Mouse (Mus musculus) embryonic stem cell, embryonic (primary cell): ENCODE results near the gene Cpne5.

Experiments used
- CTCF ChIA-PET, 4 experiments: fragments of 300-600 bp in 2 of 4; fragments of 350-600 bp in 2 of 4; sonication (Branson Sonifier 250); formaldehyde crosslinking; loops; one replicate each; lab custom pipeline; 2022; ENCODE audit warnings: inconsistent platforms in 2 of 4; lab: Charles Lee
- POLR2A ChIA-PET, 4 experiments: fragments of 300-600 bp in 2 of 4; fragments of 350-600 bp in 2 of 4; sonication (Branson Sonifier 250); formaldehyde crosslinking; loops; one replicate each; lab custom pipeline; 2022; ENCODE audit warnings: antibody characterized with exemption in 4 of 4, inconsistent platforms in 1 of 4; lab: Charles Lee

Gene Cpne5

GRCm38 (mm10) chr17:29246602-29247001 is 8.6 kb upstream of the Cpne5 start:
- CTCF ChIA-PET = interaction anchor here (0.6 to 4.4 kb wide), 77 partner anchors 8 to 370 kb away, joined by 3 to 33 read pairs (median 4); partner anchors contain the start of genes BC004004 (in 3 of the 4), Cpne5 (in 2 of the 4), Cdkn1a (in 1 of the 4) and Fgd2 (in 1 of the 4)

GRCm38 (mm10) chr17:29245725-29246124 is 7.8 kb upstream of the Cpne5 start:
- POLR2A ChIA-PET = interaction anchor here (0.6 to 5.5 kb wide), 51 partner anchors 9 to 304 kb away, joined by 3 to 24 read pairs (median 4); partner anchors contain the start of gene Srsf3 (in 1 of the 4)
- CTCF ChIA-PET = interaction anchor here (0.7 to 4.4 kb wide), 46 partner anchors 8 to 266 kb away, joined by 3 to 33 read pairs (median 6); partner anchors contain the start of genes BC004004 (in 4 of the 4), Cpne5 (in 1 of the 4) and Fgd2 (in 1 of the 4)

More at GRCm38 (mm10) chr17:29246602-29247001, 8.6 kb upstream of the Cpne5 start:
- POLR2A ChIA-PET = interaction anchor here (0.5 to 5.5 kb wide), 61 partner anchors 8 to 305 kb away, joined by 3 to 24 read pairs (median 4); no protein-coding TSS in a partner anchor

GRCm38 (mm10) chr17:29244912-29245311 is 6.9 kb upstream of the Cpne5 start:
- ChIA-PET POLR2A (interaction anchor here (0.5 to 5.5 kb wide), 41 partner anchors 8 to 303 kb away, joined by 3 to 24 read pairs (median 4); partner anchors contain the start of gene Srsf3 (in 1 of the 4)), CTCF (interaction anchor here (0.5 to 4.4 kb wide), 23 partner anchors 11 to 435 kb away, joined by 3 to 33 read pairs (median 5); partner anchors contain the start of gene BC004004 (in 3 of the 4))

- CTCF ChIA-PET = interaction anchor here in 3 of 4 experiments (0.5 to 2.1 kb wide), 11 partner anchors 8 to 209 kb away, joined by 3 to 7 read pairs (median 4); partner anchors contain the start of gene BC004004 (in 1 of the 3)
- POLR2A ChIA-PET = interaction anchor here in 2 of 4 experiments (0.8 to 1.7 kb wide), 6 partner anchors 11 to 172 kb away, joined by 3 to 6 read pairs (median 4); no protein-coding TSS in a partner anchor
Measured at GRCm38 (mm10) chr17:29238421-29238945, 516 bp upstream of the Cpne5 start.

- ChIA-PET POLR2A (interaction anchor here in 2 of 4 experiments (0.8 to 0.9 kb wide), 2 partner anchors 25 to 192 kb away, joined by 3 read pairs; no protein-coding TSS in a partner anchor), CTCF (interaction anchor here in 3 of 4 experiments (1.0 to 2.0 kb wide), 3 partner anchors 9 to 134 kb away, joined by 3 to 6 read pairs (median 5); no protein-coding TSS in a partner anchor)
Measured at GRCm38 (mm10) chr17:29237267-29237771, 648 bp downstream of the Cpne5 start.

GRCm38 (mm10) chr17:29236111-29236510 is 1.9 kb downstream of the Cpne5 start:
- POLR2A ChIA-PET = interaction anchor here in 1 of 4 experiments (0.8 kb wide), 1 partner anchor 9 kb away, joined by 3 read pairs; no protein-coding TSS in a partner anchor
- CTCF ChIA-PET = interaction anchor here in 1 of 4 experiments (2.0 kb wide), 1 partner anchor 10 kb away, joined by 5 read pairs; no protein-coding TSS in a partner anchor

GRCm38 (mm10) chr17:29231109-29231508 is 6.9 kb downstream of the Cpne5 start:
- POLR2A ChIA-PET = interaction anchor here in 2 of 4 experiments (0.8 to 1.1 kb wide), 6 partner anchors 10 to 180 kb away, joined by 3 to 4 read pairs (median 3); no protein-coding TSS in a partner anchor
- CTCF ChIA-PET = interaction anchor here in 2 of 4 experiments (0.8 to 1.2 kb wide), 3 partner anchors 31 to 140 kb away, joined by 3 read pairs; no protein-coding TSS in a partner anchor

- CTCF ChIA-PET = interaction anchor here in 1 of 4 experiments (1.4 kb wide), 1 partner anchor 49 kb away, joined by 4 read pairs; no protein-coding TSS in a partner anchor
Measured at GRCm38 (mm10) chr17:29220631-29221030, 17.3 kb downstream of the Cpne5 start.

GRCm38 (mm10) chr17:29218017-29218416 is 19.9 kb downstream of the Cpne5 start:
- ChIA-PET CTCF (interaction anchor here in 3 of 4 experiments (0.6 to 1.0 kb wide), 4 partner anchors 29 to 689 kb away, joined by 3 to 4 read pairs (median 3); no protein-coding TSS in a partner anchor), POLR2A (interaction anchor here (0.8 to 2.3 kb wide), 16 partner anchors 9 to 281 kb away, joined by 3 to 6 read pairs (median 4); partner anchors contain the start of gene Srsf3 (in 1 of the 4))

More at GRCm38 (mm10) chr17:29220631-29221030, 17.3 kb downstream of the Cpne5 start:
- POLR2A ChIA-PET = interaction anchor here in 2 of 4 experiments (0.7 to 1.5 kb wide), 6 partner anchors 10 to 76 kb away, joined by 3 to 4 read pairs (median 3); no protein-coding TSS in a partner anchor

- CTCF ChIA-PET = interaction anchor here (0.5 to 2.0 kb wide), 7 partner anchors 22 to 206 kb away, joined by 3 to 17 read pairs (median 3); partner anchors contain the start of gene Cpne5 (in 1 of the 4)
- POLR2A ChIA-PET = interaction anchor here in 2 of 4 experiments (0.6 to 2.3 kb wide), 12 partner anchors 9 to 150 kb away, joined by 3 to 9 read pairs (median 4); no protein-coding TSS in a partner anchor
Measured at GRCm38 (mm10) chr17:29216078-29216477, 21.9 kb downstream of the Cpne5 start.

- ChIA-PET CTCF (interaction anchor here in 2 of 4 experiments (1.0 to 2.0 kb wide), 4 partner anchors 13 to 44 kb away, joined by 3 to 5 read pairs (median 3); partner anchors contain the start of gene Cpne5 (in 1 of the 2)), POLR2A (interaction anchor here in 3 of 4 experiments (0.6 to 2.3 kb wide), 15 partner anchors 8 to 237 kb away, joined by 3 to 9 read pairs (median 4); no protein-coding TSS in a partner anchor)
Measured at GRCm38 (mm10) chr17:29214655-29215054, 23.3 kb downstream of the Cpne5 start.

- ChIA-PET CTCF (interaction anchor here in 1 of 4 experiments (1.0 to 1.1 kb wide), 2 partner anchors 14 to 43 kb away, joined by 3 read pairs; no protein-coding TSS in a partner anchor), POLR2A (interaction anchor here in 3 of 4 experiments (0.7 to 2.3 kb wide), 10 partner anchors 14 to 238 kb away, joined by 3 to 7 read pairs (median 4); no protein-coding TSS in a partner anchor)
Measured at GRCm38 (mm10) chr17:29214193-29214456, 23.8 kb downstream of the Cpne5 start.

GRCm38 (mm10) chr17:29213381-29214192 is 24.4 kb downstream of the Cpne5 start:
- CTCF ChIA-PET = interaction anchor here in 2 of 4 experiments (0.5 to 1.4 kb wide), 6 partner anchors 14 to 981 kb away, joined by 3 read pairs; partner anchors contain the start of gene Ppard (in 1 of the 2)
- POLR2A ChIA-PET = interaction anchor here in 3 of 4 experiments (0.6 to 2.3 kb wide), 20 partner anchors 9 to 270 kb away, joined by 3 to 11 read pairs (median 4); no protein-coding TSS in a partner anchor

GRCm38 (mm10) chr17:29211836-29212235 is 26.1 kb downstream of the Cpne5 start:
- CTCF ChIA-PET = interaction anchor here in 2 of 4 experiments (0.5 to 1.2 kb wide), 12 partner anchors 19 to 380 kb away, joined by 3 to 9 read pairs (median 3); no protein-coding TSS in a partner anchor
- POLR2A ChIA-PET = interaction anchor here (0.5 to 2.3 kb wide), 25 partner anchors 9 to 630 kb away, joined by 3 to 11 read pairs (median 3); partner anchors contain the start of genes Brpf3 (in 1 of the 4), Kctd20 (in 1 of the 4), Srsf3 (in 1 of the 4) and Tbc1d22b (in 1 of the 4)

- ChIA-PET CTCF (no interaction called here), POLR2A (interaction anchor here in 2 of 4 experiments (1.0 to 1.8 kb wide), 4 partner anchors 9 to 26 kb away, joined by 3 to 6 read pairs (median 4); no protein-coding TSS in a partner anchor)
Measured at GRCm38 (mm10) chr17:29210037-29210436, 27.9 kb downstream of the Cpne5 start.

- ChIA-PET POLR2A (interaction anchor here in 3 of 4 experiments (0.6 to 2.1 kb wide), 11 partner anchors 9 to 116 kb away, joined by 3 to 8 read pairs (median 4); partner anchors contain the start of genes BC004004 (in 1 of the 3) and Cdkn1a (in 1 of the 3)), CTCF (no interaction called here)
Measured at GRCm38 (mm10) chr17:29206052-29206451, 31.9 kb downstream of the Cpne5 start.
